Mouse (Mus musculus) kidney, adult 8-10 months (tissue): ENCODE measurements around the gene Jak2.

Source experiments
- DNase-seq, 2 experiments: peaks; one replicate each; pipeline ENCODE4 v3.0.0; 2022

The Jak2 gene

DNA sequence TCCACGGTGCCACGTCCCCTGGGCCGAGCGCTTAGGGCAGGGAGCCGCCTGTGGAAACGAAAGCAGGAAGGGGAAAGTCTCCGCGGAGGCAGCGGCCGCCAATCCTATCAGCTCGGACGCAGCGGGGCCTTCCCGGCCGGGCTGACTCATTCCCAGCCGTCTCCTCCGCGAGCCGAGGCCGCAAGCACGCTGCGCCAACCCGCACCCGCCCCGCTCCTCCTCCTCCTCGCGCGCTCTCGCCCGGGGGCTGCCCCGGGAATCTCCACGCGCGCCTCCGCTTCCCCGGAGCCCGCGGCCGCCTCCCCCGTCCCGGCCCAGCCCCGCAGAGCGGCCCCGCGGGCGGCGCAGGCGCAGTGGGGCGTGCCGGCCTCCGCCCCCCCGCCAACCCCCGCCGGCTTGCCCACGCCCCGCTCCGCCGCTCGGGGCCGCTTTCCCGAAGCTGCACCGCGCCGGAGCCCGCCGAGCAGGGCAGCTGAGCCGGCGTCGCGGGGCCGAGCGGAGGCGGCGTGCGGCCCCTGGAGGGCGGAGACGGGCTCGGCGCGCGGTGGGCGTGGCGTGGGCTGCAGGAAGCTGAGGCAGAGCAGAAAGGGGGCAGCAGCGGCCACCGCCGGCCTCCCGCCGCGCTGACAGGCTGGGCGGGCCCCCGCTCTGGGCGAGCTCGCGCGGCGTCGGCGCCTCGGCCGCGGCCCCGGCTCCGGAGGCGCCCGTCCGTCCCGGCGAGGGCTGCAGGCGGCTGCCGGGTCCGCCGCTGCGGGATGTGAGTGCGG, at the start of gene Jak2:
Gene Jak2 (plus strand): TSS at position 638 of the 767 bp plus-strand sequence.
- DNase-seq, result peak; percentile 93

DNA sequence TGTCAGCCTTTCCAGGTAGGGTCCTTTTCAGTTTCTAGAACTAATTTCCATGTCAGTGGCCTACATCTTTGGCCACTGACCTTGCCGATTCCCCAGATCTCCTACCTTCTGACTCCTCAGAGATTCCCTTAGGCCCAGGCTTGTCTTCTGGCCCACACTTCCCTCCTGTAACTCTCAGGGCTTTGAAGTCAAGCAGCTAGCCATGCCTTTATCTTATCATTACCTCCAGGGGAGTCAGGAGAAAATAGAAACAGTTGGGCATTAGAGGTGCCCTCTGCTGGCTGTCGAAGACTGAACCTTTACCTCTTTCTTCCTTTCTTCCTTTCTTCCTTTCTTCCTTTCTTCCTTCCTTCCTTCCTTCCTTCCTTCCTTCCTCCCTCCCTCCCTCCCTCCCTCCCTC, 48.3 kb upstream of the Jak2 start:
- no peak for DNase-seq

DNA sequence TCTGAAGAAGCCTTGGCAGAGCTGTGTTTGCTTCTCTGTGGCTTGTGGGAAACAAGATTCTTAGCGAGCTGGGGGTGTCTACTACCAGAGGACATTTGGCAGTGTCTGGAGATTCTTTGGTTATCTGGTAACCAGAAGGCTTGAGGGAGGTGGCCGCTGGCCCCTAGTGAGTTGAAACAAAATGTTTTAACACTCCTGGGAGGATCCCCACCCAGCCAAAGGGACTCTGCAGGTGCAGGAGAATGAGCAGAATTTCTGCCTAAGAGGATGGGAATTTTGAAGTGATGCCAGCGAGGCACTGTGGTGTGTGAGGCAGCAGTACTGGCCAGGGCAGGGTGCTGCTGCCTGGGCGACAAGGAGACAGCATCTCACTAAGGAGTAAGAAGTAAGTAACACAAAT, 47.0 kb upstream of the Jak2 start:
- peak; percentile 34 to 59 for DNase-seq

DNA sequence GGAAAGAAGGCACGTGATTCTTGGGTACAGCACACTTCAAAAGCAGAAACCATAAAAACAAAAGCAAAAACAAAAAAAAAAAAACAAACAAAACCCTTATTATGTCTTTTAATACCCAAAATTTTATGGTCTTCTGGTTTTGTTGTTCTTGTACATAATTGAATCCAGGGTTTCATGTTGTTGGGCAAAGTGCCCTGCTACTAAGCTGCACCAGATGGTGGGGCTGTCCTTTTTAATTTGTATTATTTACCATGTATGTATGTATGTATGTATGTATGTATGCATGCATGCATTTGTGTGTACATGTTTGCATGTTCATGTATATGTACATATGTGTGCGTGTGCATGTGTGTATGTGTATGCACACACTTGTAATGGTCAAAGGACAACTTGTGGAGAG, 46.4 kb upstream of the Jak2 start:
- DNase-seq, result no peak

DNA sequence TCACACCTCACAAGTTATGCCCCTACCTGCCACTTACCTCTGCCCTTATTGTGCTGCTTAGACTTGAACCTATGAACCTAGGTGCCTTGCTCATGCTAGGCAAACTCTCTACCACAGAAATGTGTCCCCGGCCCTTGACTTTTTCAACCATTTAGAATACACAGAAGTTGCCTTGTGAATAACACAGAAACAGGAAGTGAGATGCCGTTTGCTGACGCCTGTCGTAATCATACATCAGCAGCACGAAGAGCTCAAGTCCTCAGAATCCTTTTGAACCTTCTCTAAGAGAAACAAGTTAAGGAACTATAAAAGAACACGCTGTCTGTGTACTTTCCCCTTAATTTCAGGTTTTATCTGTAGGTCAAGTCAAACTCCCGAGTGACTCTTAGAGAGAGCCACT, 41.7 kb upstream of the Jak2 start:
- no peak for DNase-seq

DNA sequence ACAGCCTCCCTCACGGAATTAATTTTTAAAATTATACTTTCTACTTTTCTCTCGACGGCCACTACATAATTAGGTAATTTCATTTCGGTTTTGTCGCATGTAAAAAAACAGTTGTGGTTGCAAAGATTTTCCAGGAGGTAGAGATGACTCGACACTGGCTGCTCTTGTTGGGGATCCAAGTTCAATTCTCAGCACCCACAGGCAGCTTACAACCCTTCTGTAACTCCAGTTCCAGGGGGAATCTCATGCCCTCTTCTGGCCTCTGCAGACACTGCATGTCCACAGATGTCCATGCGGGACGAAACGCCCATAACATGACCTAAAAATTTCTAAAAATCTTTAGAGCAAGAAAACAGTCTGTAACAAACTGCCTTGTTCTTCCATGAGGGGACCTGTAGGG, 41.3 kb upstream of the Jak2 start:
- DNase-seq, result no peak

DNA sequence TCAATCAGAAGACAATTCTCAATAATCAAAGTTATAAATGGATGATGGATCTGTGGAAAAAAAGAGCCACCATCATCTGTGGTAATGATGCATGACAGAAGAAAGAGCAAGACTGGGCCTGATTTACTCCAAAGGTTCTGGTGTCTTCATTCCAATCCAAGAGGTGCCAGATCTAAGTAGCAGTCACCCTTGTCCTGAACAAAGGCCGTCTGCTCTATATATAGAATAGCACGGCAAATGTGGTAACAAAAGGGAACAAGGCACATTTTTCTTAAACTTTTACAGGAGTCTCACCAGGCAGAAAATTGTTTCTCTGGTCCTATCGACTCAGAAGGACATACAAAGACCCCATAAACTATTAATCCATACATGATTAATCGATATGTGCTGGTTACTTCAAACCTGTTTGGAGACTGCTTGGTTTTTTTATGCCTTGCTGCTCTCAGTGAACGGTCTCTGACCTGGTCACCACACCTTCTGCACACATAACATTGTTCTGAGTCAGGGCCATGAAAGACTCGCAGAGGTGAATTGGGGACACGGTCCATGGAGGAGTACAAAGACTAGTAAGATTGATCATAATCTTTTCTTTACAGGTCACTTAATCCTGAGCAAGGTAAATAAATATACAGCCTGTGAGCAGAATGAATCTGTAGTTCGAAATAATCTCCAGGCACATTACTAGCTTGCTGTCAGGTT, 35.7 kb upstream of the Jak2 start:
- DNase-seq, result peak in 1 of 2 experiments; percentile 35

DNA sequence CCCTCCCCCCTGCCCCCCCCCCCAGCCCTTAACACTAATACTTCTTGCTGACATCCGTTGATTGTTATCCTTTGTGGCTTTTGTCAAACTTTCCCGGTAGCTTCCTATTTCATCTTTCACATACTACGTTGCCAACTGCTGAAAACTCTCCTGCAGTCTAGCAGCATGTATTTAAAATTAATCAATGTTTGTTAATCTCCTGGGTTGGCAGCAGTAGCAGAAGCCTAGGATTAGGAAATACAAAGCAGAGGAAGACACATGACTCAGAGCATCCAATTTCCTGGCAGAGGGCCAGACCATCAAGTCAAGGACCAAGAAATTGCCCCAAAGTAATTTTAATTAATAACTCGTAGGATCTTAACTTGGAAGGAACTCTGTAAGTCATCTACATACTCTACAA, 29.8 kb upstream of the Jak2 start:
- DNase-seq, result no peak

DNA sequence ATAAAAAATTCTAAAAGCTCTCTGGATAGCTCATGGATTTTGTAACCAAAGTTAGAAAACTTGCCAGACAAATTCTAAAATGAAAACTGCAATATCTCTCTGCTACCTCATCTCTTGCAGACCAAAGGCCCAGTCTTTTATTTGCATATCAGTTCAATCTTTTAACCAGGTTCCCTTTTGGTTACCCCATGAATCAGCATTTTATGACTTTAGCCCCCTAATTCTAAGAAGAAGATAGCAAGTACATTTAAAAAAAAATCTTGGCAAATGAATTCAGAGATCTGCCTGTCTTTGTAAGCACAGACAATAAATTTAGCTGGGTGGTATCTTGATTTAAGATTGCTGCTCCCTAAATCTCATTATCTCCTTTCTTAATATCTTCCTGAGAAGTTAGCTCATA, 26.7 kb upstream of the Jak2 start:
- DNase-seq, result no peak

DNA sequence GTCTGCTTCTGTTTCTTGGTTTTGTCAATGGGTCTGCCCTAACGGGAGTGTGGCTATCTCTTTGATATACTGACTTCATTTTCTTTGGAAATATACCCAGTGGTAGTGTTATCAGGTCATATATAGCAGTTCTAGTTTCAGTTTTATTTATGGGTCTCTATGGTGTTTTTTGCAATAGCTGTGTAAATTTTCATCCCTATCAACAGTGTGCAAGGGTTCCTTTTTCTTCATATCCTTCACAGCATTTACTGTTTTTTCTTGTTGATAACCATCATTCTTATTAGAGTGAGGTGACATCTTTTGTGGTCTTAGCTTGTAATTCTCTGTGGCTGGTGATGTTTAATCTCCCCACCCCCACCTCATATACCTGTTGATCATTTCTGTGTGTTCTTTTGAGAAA, 24.6 kb upstream of the Jak2 start:
- no peak for DNase-seq

DNA sequence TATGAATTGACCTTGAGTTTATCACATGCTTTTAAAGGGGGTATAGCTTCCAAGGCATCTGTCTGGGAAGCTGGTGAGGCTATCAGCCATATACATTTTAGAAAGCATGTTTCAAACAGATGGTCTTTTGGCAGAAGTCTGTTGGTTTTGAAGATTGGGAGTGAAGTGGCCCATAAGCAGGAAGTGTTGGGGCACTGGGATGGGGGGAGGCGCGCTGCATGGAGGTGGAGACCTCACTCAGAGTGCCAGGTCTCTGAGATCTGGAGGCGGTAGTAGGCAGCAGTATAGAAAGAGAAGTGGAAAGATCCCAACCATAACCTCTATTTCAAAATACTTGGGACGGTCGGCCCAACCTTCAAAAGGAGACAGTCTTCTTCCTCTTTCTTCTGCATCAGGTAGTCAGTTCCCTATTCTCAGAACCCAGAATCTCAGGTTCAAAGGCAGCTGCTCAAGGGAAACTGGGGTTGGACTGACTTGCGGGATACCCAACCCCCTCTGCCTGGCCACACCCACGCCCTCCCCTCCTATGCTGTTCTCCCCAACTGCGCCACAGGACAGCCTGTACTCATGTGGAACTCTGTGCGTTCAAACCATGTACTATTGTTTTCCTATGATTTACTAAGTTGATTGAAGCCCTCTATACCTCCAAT, 23.6 kb upstream of the Jak2 start:
- no peak for DNase-seq

DNA sequence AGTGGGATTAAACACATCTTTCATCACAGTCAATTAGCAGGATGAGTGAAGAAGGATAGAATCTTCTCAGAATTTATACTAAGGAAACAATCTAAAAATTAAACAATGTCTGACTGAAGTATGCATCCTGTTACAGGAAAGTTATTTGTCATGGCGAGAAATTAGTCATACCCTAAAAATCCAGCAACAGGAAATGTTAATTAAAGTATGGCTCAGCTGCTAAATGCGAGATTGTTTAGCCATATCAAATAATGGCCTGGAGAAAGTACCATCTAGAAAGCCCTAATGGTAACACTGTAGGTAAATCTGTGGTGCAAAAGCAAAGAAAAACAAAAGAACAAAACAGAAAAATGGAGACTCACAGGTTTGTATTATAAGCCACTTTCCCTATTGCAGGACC, 22.6 kb upstream of the Jak2 start:
- no peak for DNase-seq

DNA sequence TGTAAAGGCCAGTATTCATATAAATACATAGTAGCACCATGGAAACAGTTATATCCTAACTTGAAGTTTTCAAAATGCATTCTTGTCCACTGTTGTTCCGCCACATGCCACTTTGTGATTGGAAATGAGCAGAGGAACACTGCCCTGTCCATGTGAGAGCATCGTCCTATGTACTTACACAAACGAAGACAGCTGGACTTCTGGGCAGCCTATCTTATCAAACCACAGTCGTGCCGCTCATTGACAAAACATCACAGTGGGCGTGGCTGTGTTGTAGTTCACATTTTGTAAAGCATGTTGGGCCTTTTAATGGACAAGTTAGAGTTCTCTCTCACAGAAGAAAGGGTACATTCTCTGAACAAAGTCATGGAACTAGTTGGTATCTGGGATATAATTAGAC, 18.9 kb upstream of the Jak2 start:
- DNase-seq, result no peak

DNA sequence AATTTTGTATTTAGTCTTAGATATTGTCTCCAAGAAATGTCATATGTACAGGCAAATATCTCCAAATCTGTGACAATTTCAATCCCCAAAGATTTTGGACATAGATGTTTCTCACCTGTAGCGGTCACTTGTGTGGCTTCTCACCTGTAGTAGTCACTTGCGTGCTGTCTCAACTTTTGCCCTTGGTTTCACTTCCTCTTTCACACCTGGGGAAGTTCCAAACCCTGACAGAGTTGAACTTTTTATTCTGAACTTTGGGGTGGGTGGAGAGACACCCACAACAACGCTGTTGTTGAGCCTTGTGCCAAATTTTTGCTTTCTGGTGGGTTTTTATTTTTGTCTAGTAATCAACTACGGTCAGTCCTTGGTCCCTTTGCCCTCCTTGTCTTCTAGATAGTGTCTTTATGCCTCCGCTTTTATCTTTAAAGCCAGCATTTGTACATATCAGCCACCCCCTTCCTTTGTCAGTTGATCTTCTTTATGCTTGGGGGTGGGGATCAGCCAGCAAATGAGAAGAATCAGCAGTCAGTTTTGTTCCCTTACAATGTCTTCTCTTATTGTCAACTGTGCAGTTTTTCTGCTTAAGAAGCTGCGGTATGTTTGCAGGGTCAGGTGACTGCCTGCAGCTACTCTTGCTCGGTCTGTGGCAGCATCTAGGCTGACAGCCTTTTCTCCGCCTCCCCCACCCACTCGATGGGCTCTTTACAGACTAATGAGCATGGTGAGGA, 14.8 kb upstream of the Jak2 start:
- no peak for DNase-seq

DNA sequence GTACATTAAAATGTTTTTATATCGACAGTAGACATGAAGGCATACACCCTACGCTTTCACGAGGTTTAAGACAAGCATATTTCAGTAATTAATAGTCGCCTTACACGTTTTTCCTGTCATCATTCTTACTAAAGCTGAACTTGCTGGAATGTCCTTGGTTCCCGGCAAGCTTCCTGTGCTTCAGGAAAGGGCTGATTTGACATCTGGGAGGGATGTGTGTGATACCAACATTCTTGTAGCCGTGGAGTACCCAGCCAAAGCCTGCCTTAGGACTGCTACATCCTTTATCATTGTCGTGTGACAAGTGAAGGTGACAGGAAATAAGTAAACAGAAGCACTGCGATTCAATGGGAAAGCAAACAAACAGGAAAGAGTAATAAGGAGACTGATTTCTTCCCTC, 13.5 kb upstream of the Jak2 start:
- DNase-seq, result no peak

DNA sequence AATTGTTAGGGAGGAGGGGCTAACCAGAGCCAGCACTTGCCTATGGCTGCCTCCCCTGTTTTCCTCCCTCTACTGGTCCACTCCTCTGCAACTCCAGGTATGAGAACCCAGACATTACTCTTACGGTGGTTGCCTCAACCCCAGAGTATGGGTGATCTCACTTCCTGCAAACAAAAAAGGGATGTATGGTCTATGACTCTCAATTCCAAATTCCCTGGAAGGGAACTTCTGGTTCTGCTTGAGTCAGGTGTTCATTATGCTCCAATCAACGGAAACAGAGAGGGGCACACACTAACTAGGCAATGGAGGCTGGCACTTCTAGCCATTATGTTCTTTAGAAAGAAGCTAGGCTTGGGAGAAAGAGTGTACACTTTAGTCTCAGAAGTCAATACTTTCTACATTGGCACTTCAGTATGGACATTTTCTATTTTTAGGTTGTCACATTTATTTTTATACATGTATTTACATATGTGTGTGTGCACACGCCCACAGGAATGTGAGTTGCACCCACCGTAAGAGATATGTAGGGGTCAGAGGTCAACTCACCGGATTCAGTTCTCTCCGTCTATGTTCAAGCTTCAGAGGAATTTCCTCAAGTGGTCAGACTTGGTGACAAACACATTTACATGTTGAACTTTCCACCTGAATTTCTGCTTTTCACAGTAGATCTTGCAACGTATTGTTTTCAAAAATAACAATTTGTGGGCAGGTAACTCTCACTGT, 12.0 kb upstream of the Jak2 start:
- DNase-seq, result no peak

DNA sequence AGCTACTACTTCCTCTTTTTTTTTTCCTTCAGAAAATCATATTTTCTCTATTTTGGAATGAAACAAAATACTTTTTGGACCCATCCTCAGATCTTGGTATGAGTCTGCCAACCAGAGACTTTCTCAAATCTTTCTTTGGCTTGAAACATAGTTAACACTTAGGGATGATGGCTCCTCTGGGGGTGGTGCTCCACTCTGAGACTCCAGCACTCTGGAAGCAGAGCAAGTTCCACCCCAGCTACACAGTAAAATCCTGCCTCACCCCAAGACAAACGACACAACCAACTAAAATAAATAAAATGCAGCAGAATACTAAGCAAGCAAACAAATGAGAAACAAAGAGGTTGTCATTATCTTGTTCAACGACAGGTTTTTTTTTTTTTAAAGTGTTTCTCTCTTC, 11.0 kb upstream of the Jak2 start:
- no peak for DNase-seq

DNA sequence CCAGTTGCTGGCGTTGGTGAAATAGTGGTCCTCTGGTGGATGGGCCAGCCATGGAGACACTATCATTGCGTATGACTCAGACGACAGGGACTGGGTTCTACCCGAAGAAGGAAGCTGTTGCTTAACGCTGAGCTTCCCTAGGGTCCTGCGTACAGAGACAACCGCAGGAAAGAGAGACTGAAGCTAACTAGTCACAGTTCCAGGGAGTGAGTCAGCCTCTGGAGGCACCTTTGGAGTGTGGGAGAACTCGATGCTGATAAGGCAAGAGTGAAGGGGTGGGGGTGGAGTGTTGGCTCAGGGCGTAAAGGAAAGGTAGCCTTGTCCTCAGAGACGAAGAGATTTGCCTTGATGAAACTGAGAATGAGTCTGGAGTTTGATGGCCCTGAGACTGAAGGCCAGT, 10.0 kb upstream of the Jak2 start:
- no peak for DNase-seq

DNA sequence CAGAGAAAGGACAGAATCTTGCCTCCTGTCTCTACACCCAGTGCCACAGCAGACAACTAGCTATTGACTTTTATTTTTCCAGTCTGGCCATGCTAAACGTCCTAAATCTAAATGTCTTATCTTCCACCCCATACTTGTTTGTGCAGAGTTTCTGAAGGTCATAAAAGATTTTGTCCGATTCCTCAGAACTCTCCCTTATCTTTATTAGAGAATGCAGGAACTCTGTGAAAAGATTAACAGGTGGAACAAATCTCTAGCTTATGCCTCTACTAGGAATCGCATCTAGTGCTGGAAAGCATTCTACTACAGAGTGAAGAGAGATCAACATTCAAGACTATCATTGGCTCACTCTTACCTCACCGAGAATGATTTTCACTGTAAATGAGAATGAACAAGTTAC, 1.7 kb upstream of the Jak2 start:
- no peak for DNase-seq

DNA sequence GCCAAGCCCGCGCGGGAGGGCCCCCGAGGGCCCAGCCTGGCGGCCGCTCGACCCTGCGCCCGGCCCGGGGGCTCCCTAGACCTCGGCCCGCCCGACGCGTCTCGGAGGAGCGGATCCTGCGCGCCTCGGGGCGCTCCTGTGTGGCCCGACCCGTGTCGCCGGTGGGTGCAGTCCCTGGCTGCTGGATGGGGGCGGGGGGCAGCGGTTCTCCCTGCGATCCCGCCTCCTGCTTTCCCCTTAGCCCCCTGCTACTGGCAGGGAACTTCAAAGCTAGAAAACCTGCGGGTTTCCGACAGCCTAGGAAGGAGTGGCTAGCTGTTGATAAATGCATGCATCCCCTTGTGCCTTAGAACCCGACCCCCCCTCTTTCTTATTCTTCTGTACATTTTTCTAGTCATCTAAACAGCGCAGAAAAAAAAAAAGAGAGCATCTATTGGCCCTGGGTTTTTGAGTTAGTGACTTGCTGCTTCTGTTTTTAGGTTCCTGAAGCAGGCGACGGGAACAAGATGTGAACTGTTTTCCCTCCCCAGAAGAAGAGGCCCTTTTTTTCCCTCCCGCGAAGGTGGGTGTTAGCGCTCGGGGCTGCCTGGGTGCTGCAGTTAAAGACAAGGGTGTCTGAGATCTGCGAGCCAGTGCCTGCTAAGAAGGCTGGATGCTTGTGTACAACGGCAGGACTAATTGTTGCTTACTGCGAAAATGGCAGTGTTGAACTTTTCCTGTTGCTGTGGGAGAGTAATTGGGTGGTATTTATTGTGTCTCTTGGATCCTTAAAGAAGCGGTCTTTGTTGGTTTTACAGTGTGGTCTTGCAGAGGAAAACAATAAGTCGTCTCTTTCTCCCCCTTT, 552 bp downstream of the Jak2 start:
- DNase-seq, result peak in 1 of 2 experiments; percentile 21

DNA sequence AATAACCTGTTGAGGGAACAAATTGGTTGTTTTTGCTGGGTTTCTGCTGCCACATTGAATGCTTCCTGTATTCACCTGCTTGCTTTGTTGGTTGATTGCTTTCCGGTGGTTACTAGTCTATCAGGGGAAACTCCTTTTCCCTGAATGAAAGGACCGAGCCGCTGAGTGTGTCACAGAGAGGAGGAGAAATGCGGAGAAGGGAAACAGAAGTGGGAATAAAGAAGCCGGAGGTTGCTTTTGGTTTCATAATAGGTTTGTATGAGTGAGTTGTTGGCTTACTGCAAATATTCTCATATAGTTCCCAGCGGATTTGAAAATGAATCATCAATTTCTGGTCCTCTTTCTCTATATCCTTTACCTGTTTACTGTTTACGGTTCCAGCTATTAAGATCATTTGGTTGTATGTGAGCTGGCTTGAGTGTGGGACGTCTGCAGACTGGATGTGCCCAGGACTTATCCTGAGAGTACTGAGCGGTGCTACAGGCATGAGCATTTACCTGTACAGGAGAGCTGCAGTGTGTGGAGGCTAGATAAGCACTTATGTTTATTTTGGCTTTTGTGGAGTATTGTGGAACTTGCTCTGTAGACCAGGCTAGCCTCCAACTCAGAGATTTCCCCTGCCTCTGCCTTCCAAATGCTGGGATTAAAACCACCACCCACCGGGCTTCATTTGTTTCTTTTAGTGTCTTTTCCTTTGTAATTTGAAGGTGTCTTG, 1.4 kb downstream of the Jak2 start:
- DNase-seq, result no peak
